In the genomic region with DNA sequence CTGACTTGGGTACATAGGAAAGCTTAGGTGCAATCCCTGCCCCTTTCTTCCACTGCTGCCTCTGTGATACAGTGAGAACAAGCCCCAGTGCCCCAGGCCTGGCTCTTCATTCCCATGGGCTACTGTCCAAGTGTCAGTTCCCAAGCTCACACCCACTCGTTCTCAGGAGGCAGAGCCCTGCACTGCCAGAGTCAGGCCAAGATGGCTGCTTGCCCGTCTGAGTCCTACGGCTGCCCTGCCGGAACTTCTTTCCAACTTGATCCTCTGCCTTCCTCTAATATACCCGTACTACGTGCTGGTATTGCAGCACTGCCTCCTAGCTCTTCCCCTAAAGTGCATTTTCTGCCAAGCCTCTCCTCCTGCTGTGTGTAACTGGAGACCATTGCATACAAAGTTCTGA, we compare ENCODE assay signal across 9 mouse cellular contexts.
A peak's percentile ranks its signal among the peaks of the same experiment; 100 is the strongest.
DNase-seq lines count a peak whose midpoint lies in the region; ATAC-seq and TF ChIP-seq lines count a peak whose summit lies in the region.
"Had no signal": no experiment of that assay in that cellular context is flagged by ENCODE, and none has a peak within 500 bp of the region (broad histone marks: within the 10 kb centered on the region; RNA-seq: fewer than 3 reads in every experiment).

No protein-coding gene starts in this region.

- no peak for TF ChIP-seq CTCF in cerebellum, adult 2 months (IDR thresholded peaks at IDR 0.05; ENCODE audit: borderline replicate concordance, insufficient read depth, low read depth, low read length)

- no peaks in the 10 kb centered on the region for H3K27me3 ChIP-seq in limb, embryonic 13.5 days
- no peaks in the 10 kb centered on the region for H3K27me3 ChIP-seq in limb, embryonic 10.5 days (ENCODE audit: low read depth, poor library complexity, severe bottlenecking)
- H3K27me3 ChIP-seq in cerebellum, adult 2 months (ENCODE audit: control insufficient read depth, insufficient read depth, low read length) = no peaks in the 10 kb centered on the region
- H3K27me3 ChIP-seq: embryonic facial prominence, embryonic 13.5 days had no signal

- H3K27ac ChIP-seq in limb, embryonic 13.5 days = no peak overlapping the region
- H3K27ac ChIP-seq in limb, embryonic 10.5 days = no peak overlapping the region
- H3K27ac ChIP-seq in cerebellum, adult 2 months (ENCODE audit: insufficient read depth, low read length) = no peak overlapping the region
- H3K27ac ChIP-seq: embryonic facial prominence, embryonic 13.5 days; limb, embryonic 12.5 days had no signal

- H3K4me2 ChIP-seq in limb, embryonic 13.5 days (replicated peaks) = no peak overlapping the region
- H3K4me2 ChIP-seq: embryonic facial prominence, embryonic 13.5 days; limb, embryonic 12.5 days had no signal

- DNase-seq in limb, embryonic 10.5 days (ENCODE audit: low spot score) = no peak
- DNase-seq in cerebellum, adult 2 months = peak; percentile 64 to 84
- peak; percentile 26 to 61 for DNase-seq in gastrocnemius, postnatal 4 days (ENCODE audit: low spot score in 2 of 2)
- peak; percentile 44 for DNase-seq in lung, postnatal 25 days (ENCODE audit: low spot score)
- DNase-seq in layer of hippocampus, adult 18-20 months (ENCODE audit: low spot score in 2 of 2) = no peak

- TF ChIP-seq POLR2A in cerebellum, adult 2 months (IDR thresholded peaks at IDR 0.05; ENCODE audit: borderline replicate concordance, insufficient read depth, low read length) = no peak

- peak; percentile 28; the same call in 1 of the 2 replicates for ATAC-seq in limb, embryonic 13.5 days (ENCODE audit: low FRiP score, low read depth)
- ATAC-seq in CD4-positive, CD25-positive, alpha-beta regulatory T cell, adult 4 months = no peak

- H3K4me3 ChIP-seq in limb, embryonic 13.5 days = no peak overlapping the region
- no peak overlapping the region for H3K4me3 ChIP-seq in limb, embryonic 10.5 days
- no peak overlapping the region for H3K4me3 ChIP-seq in cerebellum, adult 2 months (replicated peaks; ENCODE audit: insufficient read depth, low read depth, low read length)
- H3K4me3 ChIP-seq: embryonic facial prominence, embryonic 13.5 days; limb, embryonic 12.5 days had no signal

- 71% methylated on average over 6 of the region's 6 CpGs for WGBS in limb, embryonic 13.5 days
- WGBS in limb, embryonic 10.5 days = 86% methylated on average over 6 of the region's 6 CpGs
- WGBS in cerebellum, adult 2 months = 9% methylated on average over 6 of the region's 6 CpGs

- no peak overlapping the region for H3K9ac ChIP-seq in limb, embryonic 13.5 days
- H3K9ac ChIP-seq: embryonic facial prominence, embryonic 13.5 days; limb, embryonic 12.5 days had no signal

- H3K36me3 ChIP-seq in limb, embryonic 13.5 days = no peaks in the 10 kb centered on the region
- H3K36me3 ChIP-seq in limb, embryonic 10.5 days = no peaks in the 10 kb centered on the region
- H3K36me3 ChIP-seq: embryonic facial prominence, embryonic 13.5 days; limb, embryonic 12.5 days had no signal

- no peaks in the 10 kb centered on the region for H3K9me3 ChIP-seq in limb, embryonic 13.5 days
- no peaks in the 10 kb centered on the region for H3K9me3 ChIP-seq in limb, embryonic 10.5 days (replicated peaks)
- H3K9me3 ChIP-seq: embryonic facial prominence, embryonic 13.5 days; limb, embryonic 12.5 days had no signal

- peaks cover 6% of the 10 kb centered on the region; the same call in 1 of the 2 replicates for H3K4me1 ChIP-seq in limb, embryonic 13.5 days
- peaks cover 6% of the 10 kb centered on the region; the same call in 1 of the 2 replicates for H3K4me1 ChIP-seq in limb, embryonic 10.5 days
- peaks cover 25% of the 10 kb centered on the region for H3K4me1 ChIP-seq in cerebellum, adult 2 months (ENCODE audit: control insufficient read depth, insufficient read depth, low read length)
- H3K4me1 ChIP-seq: embryonic facial prominence, embryonic 13.5 days had no signal

Comparison
In these comparisons a context has a peak if more than half of its experiments do, and no peak if none do; other contexts are left out.
1. DNase-seq: peak in cerebellum, adult 2 months (2 of 2), gastrocnemius, postnatal 4 days (2 of 2) and lung, postnatal 25 days (single experiment); none in limb, embryonic 10.5 days (single experiment) and layer of hippocampus, adult 18-20 months (0 of 2).